Mouse (Mus musculus): ENCODE measurements around the gene Mier3.

- TF ChIP-seq CTCF (IDR thresholded peaks at IDR 0.05; ENCODE audit: low read depth, low read length) (no peak), POLR2AphosphoS5 (IDR thresholded peaks at IDR 0.05; ENCODE audit: insufficient replicate concordance, low read depth, low read length) (no peak), TAL1 (conservative IDR thresholded peaks at IDR 0.05; ENCODE audit: low read depth, low read length) (no peak)
Measured at GRCm38 (mm10) chr13:111726898-111727297, 46.1 kb downstream of the Mier3 start.

Measured in G1E (cell line).